Mouse (Mus musculus) neural tube, embryonic 10.5 days (tissue): ENCODE data around the gene Erg28.

Experiments used
- DNase-seq: peaks from one replicate; pipeline ENCODE4 v3.0.0-alpha.2; 2017; ENCODE audit warnings: low spot score; ENCODE audit errors: extremely low spot score

Erg28 gene

GRCm38 (mm10) chr12:85813599-85813998 is 10.8 kb downstream of the Erg28 start:
- DNase-seq, result no peak

DNA sequence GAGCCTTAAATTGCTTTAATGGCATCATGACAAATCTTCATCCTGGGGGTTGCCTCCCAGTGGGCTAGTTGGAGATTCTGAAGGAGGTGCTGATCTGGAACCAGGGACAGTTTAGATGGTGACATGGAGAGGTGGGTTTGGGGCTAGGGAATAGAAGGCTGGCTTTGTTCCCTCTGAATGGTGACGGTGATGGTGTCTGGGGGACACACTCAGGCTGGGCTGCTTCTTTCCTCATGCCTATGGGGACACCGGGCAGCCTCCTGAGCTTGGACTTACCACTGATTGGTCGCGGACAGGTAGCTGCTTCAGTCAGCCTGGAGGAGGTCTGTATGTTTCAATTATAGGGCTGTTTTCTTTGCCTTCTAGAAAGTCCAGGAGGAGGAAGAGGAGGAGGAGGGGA is 12.7 kb downstream of the Erg28 start:
- DNase-seq, result no peak

DNA sequence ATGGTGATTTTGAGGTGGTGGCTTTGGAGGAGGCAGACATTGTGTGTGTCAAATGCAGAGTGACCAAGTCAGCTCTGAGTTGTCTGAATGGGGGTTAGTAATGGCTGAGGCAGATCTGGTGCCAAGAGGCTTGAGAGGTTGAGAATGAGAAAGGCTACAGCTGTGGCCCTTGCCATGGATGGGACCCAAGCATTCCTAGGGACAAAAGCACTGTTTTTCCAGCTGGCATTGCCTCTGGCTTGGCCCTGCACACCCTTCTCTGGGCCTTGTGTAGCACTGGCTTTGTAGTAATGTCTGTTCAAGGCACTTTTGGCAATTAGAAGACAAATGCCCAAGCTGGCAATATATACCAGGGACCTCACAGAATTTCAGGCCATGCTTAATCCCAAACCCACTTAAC is 13.4 kb downstream of the Erg28 start:
- DNase-seq, result no peak

GRCm38 (mm10) chr12:85809726-85810125 is 14.6 kb downstream of the Erg28 start:
- DNase-seq, result no peak

DNA sequence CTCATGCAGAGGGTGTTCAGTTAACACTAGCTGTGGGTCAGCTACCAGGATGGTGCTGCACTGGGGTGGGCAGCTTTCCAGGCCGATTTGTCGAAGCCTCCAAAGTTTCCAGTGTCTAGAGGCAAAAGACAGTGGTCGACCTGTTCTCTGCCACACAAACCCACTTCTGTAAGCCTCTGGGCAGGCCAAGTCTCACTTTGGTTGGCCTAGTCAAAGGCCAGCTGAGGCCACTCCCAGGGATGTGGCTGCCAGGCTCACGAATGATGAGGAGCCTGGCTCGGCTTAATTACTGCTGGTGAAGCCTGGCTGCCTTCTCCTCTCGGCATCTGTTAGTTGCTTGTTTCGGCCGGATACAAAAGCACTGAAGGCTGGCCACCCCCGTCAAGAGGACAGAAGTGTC is 24.3 kb downstream of the Erg28 start:
- DNase-seq, result no peak

DNA sequence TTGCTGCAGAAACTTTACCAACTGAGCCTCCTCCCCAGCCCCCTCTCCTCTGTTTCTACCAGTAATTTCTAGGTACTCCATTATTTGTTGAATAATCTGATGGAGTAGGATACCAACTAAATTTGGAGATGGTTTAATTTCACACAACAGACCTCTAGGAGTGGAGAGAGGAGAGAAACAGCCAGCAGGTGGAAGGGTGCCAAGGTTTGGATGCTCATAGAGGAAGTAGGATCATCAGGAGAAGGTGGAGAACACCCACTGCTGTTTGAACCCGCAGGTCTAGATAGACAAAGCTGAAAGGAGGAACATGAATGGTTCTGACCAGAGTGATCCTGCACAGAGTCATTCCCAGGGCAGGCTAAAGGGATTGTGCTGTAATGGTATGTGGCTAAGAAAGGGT is 28.8 kb downstream of the Erg28 start:
- DNase-seq, result no peak

- no peak for DNase-seq
These were observed 30.3 kb downstream of the Erg28 start for GRCm38 (mm10) chr12:85794094-85794493.

GRCm38 (mm10) chr12:85792821-85793346 is 31.5 kb downstream of the Erg28 start:
- DNase-seq, result no peak

- no peak for DNase-seq
These were observed 32.2 kb downstream of the Erg28 start for GRCm38 (mm10) chr12:85792158-85792557.

- DNase-seq, result no peak
These were observed 39.2 kb downstream of the Erg28 start for GRCm38 (mm10) chr12:85784916-85785815.

- no peak for DNase-seq
These were observed 42.7 kb downstream of the Erg28 start for GRCm38 (mm10) chr12:85781606-85782005.

DNA sequence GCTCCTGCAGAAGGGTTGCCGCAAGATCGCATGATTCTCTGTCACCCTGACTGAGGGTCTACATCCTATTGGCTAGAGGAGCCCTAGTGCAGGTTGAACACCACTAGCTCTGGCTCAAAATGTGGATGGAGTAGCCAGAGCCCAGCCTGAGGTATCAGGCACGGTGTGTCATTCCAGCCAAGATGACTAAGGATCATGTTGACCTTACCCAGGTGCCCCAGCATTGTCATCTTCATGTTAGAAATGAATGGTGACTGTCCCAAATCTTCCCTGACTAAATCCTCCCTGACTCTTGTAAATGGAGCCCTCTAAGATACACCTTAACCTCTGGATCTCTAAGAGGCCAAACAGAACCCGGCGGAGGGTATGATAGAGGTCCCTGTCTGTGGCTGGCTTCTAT is 44.6 kb downstream of the Erg28 start:
- DNase-seq, result no peak

- DNase-seq, result no peak
These were observed 45.4 kb downstream of the Erg28 start for GRCm38 (mm10) chr12:85778962-85779361.

GRCm38 (mm10) chr12:85771356-85771755 is 53.0 kb downstream of the Erg28 start:
- no peak for DNase-seq

GRCm38 (mm10) chr12:85767750-85768149 is 56.6 kb downstream of the Erg28 start:
- no peak for DNase-seq

GRCm38 (mm10) chr12:85766287-85766686 is 58.1 kb downstream of the Erg28 start:
- DNase-seq, result no peak
